Mouse (Mus musculus) colon, adult 2 months (tissue): ENCODE data around the gene Nudt6. TPM values are rescaled to one million over a fixed set of nuclear protein-coding genes. Genes with fewer than 3 reads are reported as not detected.

Experiments used
- polyA plus RNA-seq: library from polyadenylated mRNA; depleted of rRNA; stranded (reverse); fragments of >200 nt; gene quantifications from 2 replicates; pipeline ENCODE4 v1.2.3, GENCODE M21; 2012; rRNA removed

The Nudt6 gene
- polyA plus RNA-seq: 16.0 and 18.2 TPM in 2 replicates

GRCm38 (mm10) chr3:37420072-37420471, at the start of gene Nudt6:
Gene Nudt6 (minus strand): TSS chr3:37420211.

GRCm38 (mm10) chr3:37419458-37419991, 486 bp downstream of the Nudt6 start, which contains the start of gene Spata5:
Gene Spata5 (plus strand): TSS chr3:37419896.

Other genes starting within 250 kb of the Nudt6 start
- not detected in 2 replicates for gene Il21, start 187.6 kb downstream of the Nudt6 start, polyA plus RNA-seq
- gene Bbs12, start 107.7 kb downstream of the Nudt6 start, polyA plus RNA-seq: 0.21 and 0.26 TPM in 2 replicates
- gene Cetn4, start 107.5 kb downstream of the Nudt6 start, polyA plus RNA-seq: 0.06 and 0.38 TPM in 2 replicates
- gene Fgf2, start 71.9 kb downstream of the Nudt6 start, polyA plus RNA-seq: 1.2 TPM in 2 replicates
- 0.96 and 1.1 TPM in 2 replicates for gene Spata5, start 315 bp downstream of the Nudt6 start, polyA plus RNA-seq
- gene Spry1, start 219.7 kb upstream of the Nudt6 start, polyA plus RNA-seq: 27.5 and 30.5 TPM in 2 replicates